Mouse (Mus musculus) liver, embryonic 14.5 days (tissue): Measurements from ENCODE around the gene Pus7. TPM values are rescaled to one million over a fixed set of nuclear protein-coding genes. Genes with fewer than 3 reads are reported as not detected.
A peak's percentile ranks its signal among the peaks of the same experiment; 100 is the strongest.

Experiments
- ATAC-seq: fragments of 200-750 bp; cut with Nextera tagmentation; 2 replicates; pipeline ENCODE4 v1.8.0; 2017; ENCODE audit warnings: moderate number of reproducible peaks, mild to moderate bottlenecking, moderate library complexity; ENCODE audit not compliant: insufficient read depth
- DNase-seq, 3 experiments: peaks; one replicate each; pipeline ENCODE4 v3.0.0-alpha.2; 2012 to 2013; ENCODE audit warnings: low read depth in 3 of 3, low spot score in 3 of 3
- H3K27ac ChIP-seq: fragments of 300-500 bp; sonication (generic); 2 replicates; pipeline ENCODE4 v1.5.1; 2014; ENCODE audit warnings: moderate library complexity, mild to moderate bottlenecking, control low read depth, inconsistent platforms
- H3K27me3 ChIP-seq: fragments of 300-500 bp; sonication (generic); 2 replicates; pipeline ENCODE4 v1.6.1; 2014; ENCODE audit warnings: mild to moderate bottlenecking, low read length, moderate library complexity; ENCODE audit not compliant: control insufficient read depth, insufficient read depth
- H3K36me3 ChIP-seq: fragments of 300-500 bp; sonication (generic); replicated peaks from 2 replicates; pipeline ENCODE4 v1.6.1; 2014; ENCODE audit warnings: low read depth; ENCODE audit not compliant: control insufficient read depth, insufficient read depth
- H3K4me1 ChIP-seq, 2 experiments: fragments of 200-500 bp in 1 of 2; fragments of 300-500 bp in 1 of 2; sonication (generic) in 1 of 2; replicated peaks; 2 replicates each; pipeline ENCODE4 v1.6.1; 2012 to 2014; ENCODE audit warnings: antibody characterized with exemption in 1 of 2, inconsistent platforms in 1 of 2, low read length in 1 of 2; ENCODE audit not compliant: control insufficient read depth in 2 of 2, insufficient read depth in 2 of 2
- H3K4me2 ChIP-seq: fragments of 300-500 bp; sonication (generic); 2 replicates; pipeline ENCODE4 v1.6.1; 2014; ENCODE audit warnings: low read depth, mild to moderate bottlenecking, control low read depth, moderate library complexity
- H3K4me3 ChIP-seq, 2 experiments: fragments of 200-500 bp in 1 of 2; fragments of 300-500 bp in 1 of 2; sonication (generic) in 1 of 2; 2 replicates each; pipeline ENCODE4 v1.5.1; 2012 to 2014; ENCODE audit warnings: low read depth in 2 of 2, low read length in 2 of 2, mild to moderate bottlenecking in 2 of 2, control low read depth in 1 of 2, inconsistent platforms in 1 of 2, moderate library complexity in 1 of 2; ENCODE audit not compliant: insufficient read depth in 1 of 2
- H3K9ac ChIP-seq: fragments of 300-500 bp; sonication (generic); replicated peaks from 2 replicates; pipeline ENCODE4 v1.6.1; 2014; ENCODE audit warnings: mild to moderate bottlenecking, control low read depth, moderate library complexity
- H3K9me3 ChIP-seq: fragments of 300-500 bp; sonication (generic); 2 replicates; pipeline ENCODE4 v1.6.1; 2016; ENCODE audit warnings: low read length, mixed read lengths; ENCODE audit not compliant: control insufficient read depth
- CTCF ChIP-seq: IDR thresholded peaks from 2 replicates; pipeline ENCODE4 v1.5.1; 2016; ENCODE audit warnings: antibody characterized with exemption, low read depth, control low read depth
- EP300 ChIP-seq: IDR thresholded peaks from 2 replicates; pipeline ENCODE4 v1.6.1; 2016; ENCODE audit warnings: antibody characterized with exemption, low read depth
- WGBS: fragments of 180-500 bp; shearing (Covaris S2); extraction: QIAGEN DNeasy Blood & Tissue Kit; methylation state at CpG from one replicate; pipeline ENCODE4 v1.1.7; 2014; ENCODE audit not compliant: insufficient replicate concordance; 5-methylcytosine and 5-hydroxymethylcytosine counted together
- polyA plus RNA-seq, 2 experiments: library from polyadenylated mRNA; depleted of rRNA in 1 of 2; stranded (reverse) in 1 of 2; unstranded in 1 of 2; fragments of >200 nt; fragmentation: Nextera tagmentation in 1 of 2; extraction: Ambion mirVana in 1 of 2; gene quantifications; 2 replicates each; pipeline versions ENCODE4 v1.2.1 to v1.2.3; 2012 to 2014

Pus7 gene
- polyA plus RNA-seq, 2 experiments, result 10.8 TPM

DNA sequence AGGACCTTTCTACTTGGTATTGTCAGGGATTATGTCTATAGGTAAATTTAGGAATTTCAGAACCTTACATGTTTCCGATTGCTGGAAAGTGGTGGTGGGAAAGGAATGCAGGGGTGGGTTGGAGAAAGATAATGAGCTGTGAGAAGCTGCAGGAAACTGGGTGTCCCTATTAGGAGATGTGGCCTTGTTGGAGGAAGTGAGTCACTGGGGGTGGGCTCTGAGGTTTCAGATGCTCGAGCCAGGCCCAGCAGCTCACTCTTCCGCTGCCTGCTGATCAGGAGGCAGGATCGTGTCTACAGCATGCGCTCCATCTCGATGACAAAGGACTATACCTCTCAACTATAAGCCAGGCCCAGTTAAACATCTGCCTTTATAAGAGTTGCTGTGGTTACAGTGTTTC is 9.3 kb downstream of the Pus7 start:
- H3K36me3 ChIP-seq, result peaks cover 15% of the 10 kb centered on the region
- no peak for DNase-seq
- no peak overlapping the region for H3K4me2 ChIP-seq
- TF ChIP-seq EP300, result no peak
- no peak for TF ChIP-seq CTCF
- no peaks in the 10 kb centered on the region for H3K27me3 ChIP-seq
- no peak overlapping the region for H3K9ac ChIP-seq
- 69% methylated on average over 6 of the region's 6 CpGs for WGBS
- H3K4me3 ChIP-seq, result no peak overlapping the region
- no peak for ATAC-seq
- no peak overlapping the region for H3K27ac ChIP-seq
- H3K4me1 ChIP-seq, result peaks cover 7 to 8% of the 10 kb centered on the region in 2 experiments; a peak in 3 of 4 replicates
- H3K9me3 ChIP-seq, result no peaks in the 10 kb centered on the region

DNA sequence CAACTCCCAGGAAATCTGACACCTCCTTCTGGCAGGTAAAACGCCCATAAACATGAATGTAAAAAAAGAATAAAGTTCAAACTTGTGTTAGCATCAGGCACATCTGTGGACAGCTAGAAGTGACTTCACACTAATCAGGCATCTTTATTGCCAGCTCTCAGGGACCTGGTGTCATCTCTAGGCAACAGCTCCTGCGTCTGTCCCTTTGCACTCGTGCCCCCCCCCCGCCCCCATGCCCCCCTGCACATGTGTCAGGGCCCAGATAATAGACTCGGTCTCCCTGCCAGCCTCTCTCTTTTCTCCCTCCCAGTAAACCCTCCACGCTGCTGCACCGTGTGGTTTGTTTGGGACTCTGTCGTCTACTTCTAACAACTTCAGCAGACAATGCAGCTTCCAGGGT is 12.4 kb downstream of the Pus7 start:
- Histone ChIP-seq H3K4me3 (no peak overlapping the region), H3K27me3 (no peaks in the 10 kb centered on the region), H3K4me1 (peaks cover 7 to 8% of the 10 kb centered on the region in 2 experiments; a peak in 3 of 4 replicates), H3K9me3 (no peaks in the 10 kb centered on the region), H3K27ac (peak overlapping the region; percentile 53), H3K4me2 (peak overlapping the region; percentile 51), H3K36me3 (peaks cover 15% of the 10 kb centered on the region), H3K9ac (peak overlapping the region; percentile 23; the same call in 1 of the 2 replicates)
- 24% methylated on average over 8 of the region's 8 CpGs for WGBS
- peak; percentile 62 to 65 (median 63) for DNase-seq
- no peak for TF ChIP-seq CTCF
- TF ChIP-seq EP300, result 0 out of 2 replicates have a peak, but pooled peaks have one; percentile 25
- ATAC-seq, result peak; percentile 97

DNA sequence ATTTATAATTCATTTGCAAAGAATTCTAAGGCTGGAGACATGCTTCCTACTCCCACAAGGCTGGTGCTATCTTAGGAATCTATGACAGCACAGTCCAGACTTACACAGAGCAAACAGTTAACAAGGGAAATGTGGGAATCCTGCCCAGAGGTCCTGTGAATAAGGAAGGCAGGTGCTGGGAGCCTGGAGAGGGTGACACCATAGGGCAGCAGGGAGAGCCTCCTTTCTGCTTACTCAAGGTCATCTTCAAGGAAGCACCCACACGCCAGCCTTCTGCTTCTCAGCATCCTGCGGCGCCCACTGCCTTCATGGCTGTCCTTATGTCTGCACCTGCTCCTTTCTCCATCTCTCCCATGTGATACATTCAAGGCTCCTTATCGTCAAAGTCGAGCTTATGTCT is 19.0 kb downstream of the Pus7 start:
- WGBS, result 88% methylated on average over 5 of the region's 5 CpGs
- TF ChIP-seq CTCF (no peak), EP300 (no peak)
- Histone ChIP-seq H3K9ac (no peak overlapping the region), H3K27ac (no peak overlapping the region), H3K27me3 (no peaks in the 10 kb centered on the region), H3K4me1 (no peaks in the 10 kb centered on the region), H3K4me2 (no peak overlapping the region), H3K36me3 (peaks cover 15% of the 10 kb centered on the region), H3K4me3 (no peak overlapping the region), H3K9me3 (no peaks in the 10 kb centered on the region)
- DNase-seq (no peak), ATAC-seq (no peak)

DNA sequence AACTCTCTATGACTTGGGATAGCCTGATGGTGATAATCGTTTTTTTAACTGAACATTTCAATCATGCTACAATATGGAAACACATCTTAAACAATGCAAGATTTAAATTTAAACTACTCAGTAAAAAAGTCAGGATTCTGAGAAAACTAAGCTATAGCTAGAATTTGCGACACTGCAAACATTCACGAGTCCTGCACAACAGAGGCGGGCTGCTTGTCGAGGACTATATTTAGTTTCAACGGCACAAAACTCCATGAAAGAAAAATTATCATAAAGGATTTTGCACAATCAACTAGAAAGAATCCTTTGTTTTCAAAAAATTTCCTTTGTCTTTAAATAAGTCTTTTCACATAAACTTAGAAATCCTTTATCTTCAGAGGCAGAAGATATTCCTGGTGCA is 21.0 kb downstream of the Pus7 start:
- TF ChIP-seq EP300 (no peak), CTCF (no peak)
- Histone ChIP-seq H3K9ac (no peak overlapping the region), H3K9me3 (no peaks in the 10 kb centered on the region), H3K36me3 (peaks cover 14% of the 10 kb centered on the region), H3K4me3 (no peak overlapping the region), H3K4me1 (no peaks in the 10 kb centered on the region), H3K27me3 (no peaks in the 10 kb centered on the region), H3K27ac (no peak overlapping the region), H3K4me2 (no peak overlapping the region)
- DNase-seq (no peak), ATAC-seq (no peak)
- 73% methylated on average over 6 of the region's 6 CpGs for WGBS

DNA sequence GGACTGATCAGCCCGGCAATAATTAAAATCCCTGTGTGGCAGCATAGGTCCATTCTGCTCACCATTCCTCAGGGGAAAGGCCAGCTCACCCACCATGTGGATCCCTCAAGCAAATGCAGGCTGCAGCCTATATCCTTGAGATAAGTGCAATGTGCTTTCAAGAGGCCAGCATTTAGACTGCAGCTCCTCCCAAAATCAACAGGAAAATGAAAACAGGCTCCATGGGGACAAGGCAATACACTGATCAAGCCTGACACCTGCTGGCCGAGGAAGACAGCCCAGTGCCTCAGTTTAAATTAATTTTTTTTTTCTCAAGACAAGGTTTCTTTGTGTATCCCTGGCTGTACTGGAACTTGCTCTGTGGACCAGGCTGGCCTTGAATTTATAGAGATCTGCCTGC is 24.9 kb downstream of the Pus7 start:
- Histone ChIP-seq H3K27me3 (no peaks in the 10 kb centered on the region), H3K4me2 (no peak overlapping the region), H3K27ac (no peak overlapping the region), H3K36me3 (peaks cover 17% of the 10 kb centered on the region), H3K4me1 (no peaks in the 10 kb centered on the region), H3K9ac (no peak overlapping the region), H3K4me3 (no peak overlapping the region), H3K9me3 (no peaks in the 10 kb centered on the region)
- 49% methylated on average over 2 of the region's 2 CpGs for WGBS
- DNase-seq (no peak), ATAC-seq (no peak)
- TF ChIP-seq CTCF (peak; percentile 65), EP300 (no peak)
